Mouse (Mus musculus) 3134 (cell line): ENCODE data around the gene Efnb2.

ENCODE experiments used
- DNase-seq: peaks from one replicate; pipeline ENCODE4 v3.0.0-alpha.2; 2011; ENCODE audit warnings: low spot score; ENCODE audit not compliant: insufficient read length; ENCODE audit errors: extremely low read depth

Gene Efnb2

GRCm38 (mm10) chr8:8656578-8657441 is 4.2 kb downstream of the Efnb2 start:
- no peak for DNase-seq

- DNase-seq = no peak
Observed at GRCm38 (mm10) chr8:8655346-8656340, 5.4 kb downstream of the Efnb2 start.

GRCm38 (mm10) chr8:8653906-8654489 is 7.0 kb downstream of the Efnb2 start:
- no peak for DNase-seq

GRCm38 (mm10) chr8:8653343-8653742 is 7.7 kb downstream of the Efnb2 start:
- no peak for DNase-seq

GRCm38 (mm10) chr8:8652388-8652787 is 8.7 kb downstream of the Efnb2 start:
- DNase-seq = no peak

- DNase-seq = no peak
Observed at GRCm38 (mm10) chr8:8649944-8650343, 11.1 kb downstream of the Efnb2 start.

- no peak for DNase-seq
Observed at GRCm38 (mm10) chr8:8649536-8649935, 11.5 kb downstream of the Efnb2 start.

- no peak for DNase-seq
Observed at GRCm38 (mm10) chr8:8648686-8649085, 12.4 kb downstream of the Efnb2 start.

GRCm38 (mm10) chr8:8647824-8648223 is 13.2 kb downstream of the Efnb2 start:
- no peak for DNase-seq

GRCm38 (mm10) chr8:8647319-8647718 is 13.7 kb downstream of the Efnb2 start:
- no peak for DNase-seq

GRCm38 (mm10) chr8:8644160-8644915 is 16.7 kb downstream of the Efnb2 start:
- DNase-seq = peak; percentile 69

GRCm38 (mm10) chr8:8640264-8640588 is 20.8 kb downstream of the Efnb2 start:
- DNase-seq = no peak

GRCm38 (mm10) chr8:8639569-8640263 is 21.3 kb downstream of the Efnb2 start:
- no peak for DNase-seq

GRCm38 (mm10) chr8:8631394-8631793 is 29.6 kb downstream of the Efnb2 start:
- no peak for DNase-seq

- DNase-seq = no peak
Observed at GRCm38 (mm10) chr8:8624017-8624416, 37.0 kb downstream of the Efnb2 start.

GRCm38 (mm10) chr8:8623486-8623885 is 37.6 kb downstream of the Efnb2 start:
- no peak for DNase-seq

- DNase-seq = no peak
Observed at GRCm38 (mm10) chr8:8622476-8622875, 38.6 kb downstream of the Efnb2 start.

GRCm38 (mm10) chr8:8622031-8622430 is 39.0 kb downstream of the Efnb2 start:
- no peak for DNase-seq

- DNase-seq = no peak
Observed at GRCm38 (mm10) chr8:8621236-8621917, 39.7 kb downstream of the Efnb2 start.
